Comparison of ENCODE assay signal across 9 mouse cellular contexts in genomic region chr11:69965271-69966005, GRCm38 (mm10). TPM values are rescaled to one million over a fixed set of nuclear protein-coding genes. Genes with fewer than 3 reads are reported as not detected.
DNase-seq lines count a peak whose midpoint lies in the region; ATAC-seq lines count a peak whose summit lies in the region.
"Had no signal": no experiment of that assay in that cellular context is flagged by ENCODE, and none has a peak within 500 bp of the region (broad histone marks: within the 10 kb centered on the region; RNA-seq: fewer than 3 reads in every experiment).

No protein-coding gene starts in this region.

- WGBS in heart, embryonic 14.5 days, result 4% methylated on average over 46 of the region's 49 CpGs
- 2% methylated on average over 49 of the region's 49 CpGs for WGBS in hindbrain, embryonic 13.5 days
- 3% methylated on average over 48 of the region's 49 CpGs for WGBS in liver, embryonic 12.5 days (ENCODE audit: insufficient replicate concordance)
- WGBS in neural tube, embryonic 13.5 days, result 1% methylated on average over 49 of the region's 49 CpGs

- intact Hi-C loops in left cerebral cortex, postnatal 4 days (cut with DNase I), result no loop called here

- no peaks in the 10 kb centered on the region for H3K9me3 ChIP-seq in heart, embryonic 14.5 days (ENCODE audit: control insufficient read depth, low read length)
- H3K9me3 ChIP-seq in hindbrain, embryonic 13.5 days, result no peaks in the 10 kb centered on the region
- no peaks in the 10 kb centered on the region for H3K9me3 ChIP-seq in liver, embryonic 12.5 days (replicated peaks)
- H3K9me3 ChIP-seq in neural tube, embryonic 13.5 days, result no peaks in the 10 kb centered on the region

- DNase-seq in heart, postnatal 4 days, result no peak
- no peak for DNase-seq in layer of hippocampus, postnatal 25 days (ENCODE audit: extremely low spot score in 1 of 2, low spot score in 1 of 2)
- DNase-seq in left cerebral cortex, postnatal 4 days, result no peak
- no peak for DNase-seq in T-cell, adult 2 months (ENCODE audit: low spot score)

- peaks cover 63% of the 10 kb centered on the region for H3K27me3 ChIP-seq in heart, embryonic 14.5 days (ENCODE audit: control insufficient read depth, insufficient read depth, low read length)
- peaks cover 87% of the 10 kb centered on the region for H3K27me3 ChIP-seq in hindbrain, embryonic 13.5 days
- peaks cover 85% of the 10 kb centered on the region for H3K27me3 ChIP-seq in liver, embryonic 12.5 days (replicated peaks)
- H3K27me3 ChIP-seq in neural tube, embryonic 13.5 days, result peaks cover 86% of the 10 kb centered on the region
- H3K27me3 ChIP-seq: CH12.LX had no signal

- peaks cover 4 to 14% of the 10 kb centered on the region in 2 experiments; a peak in 3 of 4 replicates for H3K4me1 ChIP-seq in heart, embryonic 14.5 days (ENCODE audit: control insufficient read depth in 2 of 2, insufficient read depth in 2 of 2, low read length in 2 of 2)
- H3K4me1 ChIP-seq in hindbrain, embryonic 13.5 days (replicated peaks), result peaks cover 20% of the 10 kb centered on the region
- H3K4me1 ChIP-seq in liver, embryonic 12.5 days, result peaks cover 25% of the 10 kb centered on the region
- H3K4me1 ChIP-seq in neural tube, embryonic 13.5 days (replicated peaks), result peaks cover 17% of the 10 kb centered on the region

- H3K36me3 ChIP-seq in heart, embryonic 14.5 days (ENCODE audit: control insufficient read depth, insufficient read depth, low read length), result peaks cover 25% of the 10 kb centered on the region
- peaks cover 27% of the 10 kb centered on the region for H3K36me3 ChIP-seq in hindbrain, embryonic 13.5 days
- H3K36me3 ChIP-seq in liver, embryonic 12.5 days, result peaks cover 22% of the 10 kb centered on the region
- peaks cover 30% of the 10 kb centered on the region for H3K36me3 ChIP-seq in neural tube, embryonic 13.5 days

- peak overlapping the region in 1 of 2 experiments; percentile 44; a peak in 2 of 4 replicates for H3K4me3 ChIP-seq in heart, embryonic 14.5 days (ENCODE audit: control insufficient read depth in 1 of 2, insufficient read depth in 1 of 2, low read depth in 1 of 2, low read length in 2 of 2)
- peak overlapping the region; percentile 25 for H3K4me3 ChIP-seq in hindbrain, embryonic 13.5 days
- H3K4me3 ChIP-seq in liver, embryonic 12.5 days, result peak overlapping the region; percentile 50
- peak overlapping the region; percentile 26 for H3K4me3 ChIP-seq in neural tube, embryonic 13.5 days

- no peak overlapping the region for H3K27ac ChIP-seq in heart, embryonic 14.5 days (replicated peaks in 1 of 2; ENCODE audit: control insufficient read depth in 1 of 2, insufficient read depth in 1 of 2, low read depth in 2 of 2, low read length in 2 of 2)
- H3K27ac ChIP-seq in hindbrain, embryonic 13.5 days, result no peak overlapping the region
- H3K27ac ChIP-seq in liver, embryonic 12.5 days, result no peak overlapping the region
- H3K27ac ChIP-seq in neural tube, embryonic 13.5 days (replicated peaks), result no peak overlapping the region

- 0 out of 2 replicates have a peak overlapping the region, but pooled peaks have one; percentile 1 for H3K9ac ChIP-seq in heart, embryonic 14.5 days (ENCODE audit: low read length)
- no peak overlapping the region for H3K9ac ChIP-seq in hindbrain, embryonic 13.5 days
- H3K9ac ChIP-seq in liver, embryonic 12.5 days, result no peak overlapping the region
- 0 out of 2 replicates have a peak overlapping the region, but pooled peaks have one; percentile 50 for H3K9ac ChIP-seq in neural tube, embryonic 13.5 days

- H3K4me2 ChIP-seq in heart, embryonic 14.5 days (ENCODE audit: low read length), result peak overlapping the region; percentile 84
- peak overlapping the region; percentile 47 for H3K4me2 ChIP-seq in hindbrain, embryonic 13.5 days
- H3K4me2 ChIP-seq in liver, embryonic 12.5 days, result peak overlapping the region; percentile 74
- H3K4me2 ChIP-seq in neural tube, embryonic 13.5 days, result peak overlapping the region; percentile 48; the same call in 1 of the 2 replicates

- no peak for ATAC-seq in heart, embryonic 14.5 days (ENCODE audit: insufficient number of reproducible peaks, insufficient read depth, low FRiP score, low read depth)
- no peak for ATAC-seq in hindbrain, embryonic 13.5 days (ENCODE audit: low FRiP score)
- no peak for ATAC-seq in liver, embryonic 12.5 days
- no peak for ATAC-seq in neural tube, embryonic 13.5 days (ENCODE audit: low read depth)

RNA-seq across cellular contexts. Expression of gene Cldn7, which starts 0.9 kb away (rescaled TPM):
- polyA plus RNA-seq in heart, embryonic 14.5 days (2014; fragmentation: Nextera tagmentation; extraction: Ambion mirVana), result 1.2 and 2.4 TPM in 2 replicates
- under 1 TPM in 1 of 2 experiments, not detected in 1; 0.76 TPM for total RNA-seq in heart, postnatal 4 days (2021)
- polyA plus RNA-seq in hindbrain, embryonic 13.5 days (2015; fragmentation: Nextera tagmentation; extraction: Ambion mirVana), result 0.38 and 0.87 TPM in 2 replicates
- 2.8 and 3.3 TPM in 2 replicates for polyA plus RNA-seq in liver, embryonic 12.5 days (2016; fragmentation: Nextera tagmentation; extraction: Ambion mirVana)
- 0.33 and 1.7 TPM in 2 replicates for polyA plus RNA-seq in neural tube, embryonic 13.5 days (2015; fragmentation: Nextera tagmentation; extraction: Ambion mirVana)
- not detected for total RNA-seq in layer of hippocampus, postnatal 25 days (2021)
- not detected for total RNA-seq in left cerebral cortex, postnatal 4 days (2021)
- total RNA-seq: CH12.LX had no signal

RNA-seq across cellular contexts. Expression of gene Ctdnep1, which starts 15.5 kb away (rescaled TPM):
- 22.3 and 26.0 TPM in 2 replicates for polyA plus RNA-seq in heart, embryonic 14.5 days (2014; fragmentation: Nextera tagmentation; extraction: Ambion mirVana)
- 100 to 1,000 TPM; 132 to 144 TPM for total RNA-seq in heart, postnatal 4 days (2021)
- 22.4 and 22.7 TPM in 2 replicates for polyA plus RNA-seq in hindbrain, embryonic 13.5 days (2015; fragmentation: Nextera tagmentation; extraction: Ambion mirVana)
- 14.0 and 15.2 TPM in 2 replicates for polyA plus RNA-seq in liver, embryonic 12.5 days (2016; fragmentation: Nextera tagmentation; extraction: Ambion mirVana)
- 21.5 and 22.5 TPM in 2 replicates for polyA plus RNA-seq in neural tube, embryonic 13.5 days (2015; fragmentation: Nextera tagmentation; extraction: Ambion mirVana)
- total RNA-seq in layer of hippocampus, postnatal 25 days (2021), result 100 to 1,000 TPM; 107 to 116 TPM
- total RNA-seq in left cerebral cortex, postnatal 4 days (2021), result 100 to 1,000 TPM in 1 of 2 experiments, 10 to 100 TPM in 1; 89.3 to 102 TPM

RNA-seq across cellular contexts. Expression of gene Elp5, which starts 16.9 kb away (rescaled TPM):
- 107 and 114 TPM in 2 replicates for polyA plus RNA-seq in heart, embryonic 14.5 days (2014; fragmentation: Nextera tagmentation; extraction: Ambion mirVana)
- 10 to 100 TPM; 63.1 to 64.6 TPM for total RNA-seq in heart, postnatal 4 days (2021)
- polyA plus RNA-seq in hindbrain, embryonic 13.5 days (2015; fragmentation: Nextera tagmentation; extraction: Ambion mirVana), result 149 and 154 TPM in 2 replicates
- 88.1 and 91.8 TPM in 2 replicates for polyA plus RNA-seq in liver, embryonic 12.5 days (2016; fragmentation: Nextera tagmentation; extraction: Ambion mirVana)
- 160 and 162 TPM in 2 replicates for polyA plus RNA-seq in neural tube, embryonic 13.5 days (2015; fragmentation: Nextera tagmentation; extraction: Ambion mirVana)
- 10 to 100 TPM; 77.1 to 82.2 TPM for total RNA-seq in layer of hippocampus, postnatal 25 days (2021)
- total RNA-seq in left cerebral cortex, postnatal 4 days (2021), result 100 to 1,000 TPM; 112 to 116 TPM

RNA-seq across cellular contexts. Expression of gene Slc2a4, which starts 17.4 kb away (rescaled TPM):
- polyA plus RNA-seq in heart, embryonic 14.5 days (2014; fragmentation: Nextera tagmentation; extraction: Ambion mirVana), result 27.6 and 28.5 TPM in 2 replicates
- 100 to 1,000 TPM in 1 of 2 experiments, 10 to 100 TPM in 1; 97.9 to 101 TPM for total RNA-seq in heart, postnatal 4 days (2021)
- 3.9 and 4.0 TPM in 2 replicates for polyA plus RNA-seq in hindbrain, embryonic 13.5 days (2015; fragmentation: Nextera tagmentation; extraction: Ambion mirVana)
- polyA plus RNA-seq in liver, embryonic 12.5 days (2016; fragmentation: Nextera tagmentation; extraction: Ambion mirVana), result 14.9 and 17.0 TPM in 2 replicates
- polyA plus RNA-seq in neural tube, embryonic 13.5 days (2015; fragmentation: Nextera tagmentation; extraction: Ambion mirVana), result 3.6 and 6.4 TPM in 2 replicates
- 1 to 10 TPM; 2.2 to 4.0 TPM for total RNA-seq in layer of hippocampus, postnatal 25 days (2021)
- 1 to 10 TPM; 1.7 to 3.2 TPM for total RNA-seq in left cerebral cortex, postnatal 4 days (2021)

RNA-seq across cellular contexts. Expression of gene Gabarap, which starts 25.5 kb away (rescaled TPM):
- 454 and 540 TPM in 2 replicates for polyA plus RNA-seq in heart, embryonic 14.5 days (2014; fragmentation: Nextera tagmentation; extraction: Ambion mirVana)
- 100 to 1,000 TPM; 271 TPM for total RNA-seq in heart, postnatal 4 days (2021)
- 670 and 709 TPM in 2 replicates for polyA plus RNA-seq in hindbrain, embryonic 13.5 days (2015; fragmentation: Nextera tagmentation; extraction: Ambion mirVana)
- 260 and 270 TPM in 2 replicates for polyA plus RNA-seq in liver, embryonic 12.5 days (2016; fragmentation: Nextera tagmentation; extraction: Ambion mirVana)
- polyA plus RNA-seq in neural tube, embryonic 13.5 days (2015; fragmentation: Nextera tagmentation; extraction: Ambion mirVana), result 679 and 746 TPM in 2 replicates
- 100 to 1,000 TPM; 229 to 258 TPM for total RNA-seq in layer of hippocampus, postnatal 25 days (2021)
- total RNA-seq in left cerebral cortex, postnatal 4 days (2021), result 100 to 1,000 TPM; 303 to 307 TPM

Comparison
In these comparisons a context has a peak if more than half of its experiments do, and no peak if none do; other contexts are left out.
1. H3K9ac ChIP-seq: peak in heart, embryonic 14.5 days (single experiment) and neural tube, embryonic 13.5 days (single experiment); none in hindbrain, embryonic 13.5 days (single experiment) and liver, embryonic 12.5 days (single experiment).
2. Peak in every context shown above with its lines, with median percentiles within 50 percentile points of each other: H3K4me2 ChIP-seq.